Mouse (Mus musculus) intestine, embryonic 15.5 days (tissue): Measurements from ENCODE around the gene Kcnq5. TPM values are rescaled to one million over a fixed set of nuclear protein-coding genes. Genes with fewer than 3 reads are reported as not detected.
A peak's percentile ranks its signal among the peaks of the same experiment; 100 is the strongest.

Experiments used
- ATAC-seq: fragments of 200-750 bp; cut with Nextera tagmentation; 2 replicates; pipeline ENCODE4 v1.8.0; 2017; ENCODE audit warnings: moderate TSS enrichment, moderate library complexity
- H3K27ac ChIP-seq: fragments of 300-500 bp; sonication (generic); 2 replicates; pipeline ENCODE4 v1.5.1; 2015; ENCODE audit warnings: mild to moderate bottlenecking, inconsistent platforms
- H3K27me3 ChIP-seq: fragments of 300-500 bp; sonication (generic); replicated peaks from 2 replicates; pipeline ENCODE4 v1.6.1; 2015; ENCODE audit warnings: inconsistent platforms
- H3K36me3 ChIP-seq: fragments of 300-500 bp; sonication (generic); 2 replicates; pipeline ENCODE4 v1.6.1; 2015; ENCODE audit warnings: inconsistent platforms
- H3K4me1 ChIP-seq: fragments of 300-500 bp; sonication (generic); replicated peaks from 2 replicates; pipeline ENCODE4 v1.6.1; 2015; ENCODE audit warnings: inconsistent platforms
- H3K4me2 ChIP-seq: fragments of 300-500 bp; sonication (generic); replicated peaks from 2 replicates; pipeline ENCODE4 v1.6.1; 2015; ENCODE audit warnings: mild to moderate bottlenecking, inconsistent platforms
- H3K4me3 ChIP-seq: fragments of 300-500 bp; sonication (generic); replicated peaks from 2 replicates; pipeline ENCODE4 v1.5.1; 2015; ENCODE audit warnings: inconsistent platforms
- H3K9ac ChIP-seq: fragments of 300-500 bp; sonication (generic); 2 replicates; pipeline ENCODE4 v1.6.1; 2015; ENCODE audit warnings: inconsistent platforms
- H3K9me3 ChIP-seq: fragments of 300-500 bp; sonication (generic); 2 replicates; pipeline ENCODE4 v1.6.1; 2016; ENCODE audit warnings: inconsistent platforms
- WGBS: fragments of 180-500 bp; shearing (Covaris S2); methylation state at CpG from one replicate; pipeline ENCODE4 v1.1.7; 2015; 5-methylcytosine and 5-hydroxymethylcytosine counted together
- polyA plus RNA-seq: library from polyadenylated mRNA; unstranded; fragments of >200 nt; fragmentation: Nextera tagmentation; extraction: Ambion mirVana; gene quantifications from 2 replicates; pipeline ENCODE4 v1.2.1, GENCODE M21; 2015

Kcnq5 gene
- 1.5 and 1.8 TPM in 2 replicates for polyA plus RNA-seq

DNA sequence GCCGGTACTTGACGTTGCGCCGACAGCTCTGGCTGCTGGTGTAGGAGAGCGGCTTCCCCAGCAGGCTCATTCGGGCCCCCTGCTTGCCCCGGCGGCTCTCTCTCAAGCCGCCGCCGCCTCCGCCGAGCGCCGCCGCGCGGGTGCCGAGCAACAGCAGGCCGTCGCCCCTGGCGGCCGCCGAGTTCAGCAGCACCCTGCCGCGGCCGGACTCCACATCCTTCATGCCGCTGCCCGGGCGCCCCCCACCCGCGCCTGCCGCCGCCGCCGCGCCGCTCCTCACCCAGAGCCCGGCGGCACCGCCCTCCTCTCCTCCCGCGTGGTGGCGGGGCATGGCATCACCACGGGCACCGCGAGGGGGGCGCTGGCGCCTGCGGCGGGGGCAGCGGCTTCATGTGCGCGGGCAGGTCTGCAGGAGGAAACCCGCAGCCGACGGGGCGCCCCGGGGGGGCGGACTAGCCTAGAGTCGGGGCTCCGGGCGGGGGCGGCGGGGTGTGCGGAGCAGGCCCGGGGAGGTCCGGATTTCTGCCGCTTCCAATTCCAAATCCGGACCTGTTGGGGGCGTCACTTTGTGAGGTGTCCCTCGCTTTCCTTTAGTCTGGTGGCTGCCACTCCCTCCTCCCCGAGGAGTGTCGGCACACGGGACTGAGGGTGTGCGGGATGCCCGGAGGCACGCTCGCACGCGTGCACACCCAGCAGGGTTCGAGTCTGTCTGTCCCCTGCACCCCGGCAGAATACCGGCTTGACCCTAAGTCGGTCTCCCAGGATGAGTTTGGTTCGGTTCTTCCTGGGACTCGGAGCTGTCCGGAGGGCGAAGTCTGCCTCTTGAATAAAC lies at the start of gene Kcnq5:
TSS of gene Kcnq5 (minus strand) at position 692 of the 832 bp plus-strand sequence.
- WGBS: under 1% methylated on average over 83 of the region's 89 CpGs
- Histone ChIP-seq H3K9ac (peak within 1 kb of the TSS; percentile 56), H3K4me2 (peak within 1 kb of the TSS; percentile 98), H3K36me3 (no peaks in the 10 kb centered on the region), H3K9me3 (no peaks in the 10 kb centered on the region), H3K4me1 (peaks cover 13% of the 10 kb centered on the region), H3K27me3 (peaks cover 5% of the 10 kb centered on the region; the same call in 1 of the 2 replicates), H3K27ac (0 out of 2 replicates have a peak within 1 kb of the TSS, but pooled peaks have one; percentile 22), H3K4me3 (peak within 1 kb of the TSS; percentile 64)
- ATAC-seq: peak; percentile 85

GRCm38 (mm10) chr1:21979755-21980154 lies 18.0 kb upstream of the Kcnq5 start:
- no peak overlapping the region for H3K4me2 ChIP-seq
- H3K9me3 ChIP-seq: no peaks in the 10 kb centered on the region
- no peak overlapping the region for H3K27ac ChIP-seq
- no peak overlapping the region for H3K4me3 ChIP-seq
- no peaks in the 10 kb centered on the region for H3K36me3 ChIP-seq
- no peaks in the 10 kb centered on the region for H3K27me3 ChIP-seq
- H3K9ac ChIP-seq: no peak overlapping the region
- no peaks in the 10 kb centered on the region for H3K4me1 ChIP-seq
- ATAC-seq: no peak

DNA sequence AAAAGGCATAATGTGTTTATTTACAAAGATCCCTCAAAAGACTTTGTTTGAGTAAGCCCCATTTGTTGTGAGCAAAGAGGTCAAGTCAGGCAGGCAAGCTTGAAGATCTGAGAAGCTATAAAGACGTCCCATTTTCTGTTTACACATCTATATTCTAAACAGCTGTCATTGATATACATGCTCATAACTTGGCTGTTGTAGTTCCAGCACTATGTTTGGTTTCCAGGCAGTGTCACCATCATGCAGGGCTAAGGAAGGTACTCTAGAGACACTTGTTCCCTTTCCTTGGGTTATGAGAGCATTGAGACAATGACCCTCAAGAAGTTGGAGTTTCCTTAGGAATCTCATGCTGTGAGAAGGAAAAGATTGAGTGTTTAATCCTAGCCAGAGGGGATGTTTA lies 17.6 kb upstream of the Kcnq5 start:
- Histone ChIP-seq H3K4me3 (no peak overlapping the region), H3K4me2 (no peak overlapping the region), H3K36me3 (no peaks in the 10 kb centered on the region), H3K9me3 (no peaks in the 10 kb centered on the region), H3K27ac (no peak overlapping the region), H3K27me3 (no peaks in the 10 kb centered on the region), H3K4me1 (no peaks in the 10 kb centered on the region), H3K9ac (no peak overlapping the region)
- no peak for ATAC-seq
- 26% methylated on average over 1 of the region's 1 CpGs for WGBS

- Histone ChIP-seq H3K36me3 (no peaks in the 10 kb centered on the region), H3K27ac (no peak overlapping the region), H3K9ac (no peak overlapping the region), H3K4me1 (no peaks in the 10 kb centered on the region), H3K4me2 (no peak overlapping the region), H3K27me3 (no peaks in the 10 kb centered on the region), H3K4me3 (no peak overlapping the region), H3K9me3 (no peaks in the 10 kb centered on the region)
- WGBS: 83% methylated on average over 3 of the region's 3 CpGs
- no peak for ATAC-seq
These were observed 12.3 kb upstream of the Kcnq5 start for GRCm38 (mm10) chr1:21974040-21974439.

DNA sequence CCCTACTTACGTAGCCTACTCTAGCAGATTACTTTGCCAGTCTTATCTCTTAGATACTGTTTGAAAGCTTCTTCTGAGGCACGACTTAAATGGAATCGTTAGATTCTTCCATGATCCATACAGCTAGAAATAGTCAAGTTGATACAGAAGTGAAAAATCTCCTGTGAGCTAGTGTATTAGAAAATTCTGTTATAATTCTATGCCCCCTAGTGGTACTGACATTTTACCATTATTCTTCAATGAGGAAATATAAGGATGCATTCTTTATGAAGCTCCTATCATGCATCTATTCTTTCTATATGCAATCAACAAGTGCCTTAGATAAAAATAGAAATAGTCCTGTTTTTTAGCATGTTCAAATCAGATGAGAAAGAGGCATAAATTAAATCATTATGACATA lies 5.4 kb upstream of the Kcnq5 start:
- 60% methylated on average over 3 of the region's 3 CpGs for WGBS
- H3K9ac ChIP-seq: no peak overlapping the region
- no peak overlapping the region for H3K4me2 ChIP-seq
- ATAC-seq: no peak
- H3K36me3 ChIP-seq: no peaks in the 10 kb centered on the region
- H3K27me3 ChIP-seq: no peaks in the 10 kb centered on the region
- H3K9me3 ChIP-seq: no peaks in the 10 kb centered on the region
- no peak overlapping the region for H3K4me3 ChIP-seq
- H3K4me1 ChIP-seq: peaks cover 3% of the 10 kb centered on the region; the same call in 1 of the 2 replicates
- no peak overlapping the region for H3K27ac ChIP-seq

GRCm38 (mm10) chr1:21962896-21963864 lies 1.4 kb upstream of the Kcnq5 start:
- H3K4me2 ChIP-seq: no peak overlapping the region
- H3K36me3 ChIP-seq: no peaks in the 10 kb centered on the region
- H3K4me1 ChIP-seq: peaks cover 13% of the 10 kb centered on the region
- H3K27me3 ChIP-seq: peaks cover 5% of the 10 kb centered on the region; the same call in 1 of the 2 replicates
- no peak for ATAC-seq
- H3K9me3 ChIP-seq: no peaks in the 10 kb centered on the region
- H3K9ac ChIP-seq: no peak overlapping the region
- no peak overlapping the region for H3K27ac ChIP-seq
- H3K4me3 ChIP-seq: no peak overlapping the region
- 50% methylated on average over 16 of the region's 16 CpGs for WGBS

- Histone ChIP-seq H3K4me2 (peak overlapping the region; percentile 98), H3K4me3 (peak overlapping the region; percentile 64), H3K27ac (no peak overlapping the region), H3K9me3 (no peaks in the 10 kb centered on the region), H3K27me3 (peaks cover 5% of the 10 kb centered on the region; the same call in 1 of the 2 replicates), H3K9ac (peak overlapping the region; percentile 56), H3K36me3 (no peaks in the 10 kb centered on the region), H3K4me1 (peaks cover 13% of the 10 kb centered on the region)
- peak; percentile 26 for ATAC-seq
- 2% methylated on average over 19 of the region's 19 CpGs for WGBS
These were observed 335 bp upstream of the Kcnq5 start for GRCm38 (mm10) chr1:21962083-21962471.

DNA sequence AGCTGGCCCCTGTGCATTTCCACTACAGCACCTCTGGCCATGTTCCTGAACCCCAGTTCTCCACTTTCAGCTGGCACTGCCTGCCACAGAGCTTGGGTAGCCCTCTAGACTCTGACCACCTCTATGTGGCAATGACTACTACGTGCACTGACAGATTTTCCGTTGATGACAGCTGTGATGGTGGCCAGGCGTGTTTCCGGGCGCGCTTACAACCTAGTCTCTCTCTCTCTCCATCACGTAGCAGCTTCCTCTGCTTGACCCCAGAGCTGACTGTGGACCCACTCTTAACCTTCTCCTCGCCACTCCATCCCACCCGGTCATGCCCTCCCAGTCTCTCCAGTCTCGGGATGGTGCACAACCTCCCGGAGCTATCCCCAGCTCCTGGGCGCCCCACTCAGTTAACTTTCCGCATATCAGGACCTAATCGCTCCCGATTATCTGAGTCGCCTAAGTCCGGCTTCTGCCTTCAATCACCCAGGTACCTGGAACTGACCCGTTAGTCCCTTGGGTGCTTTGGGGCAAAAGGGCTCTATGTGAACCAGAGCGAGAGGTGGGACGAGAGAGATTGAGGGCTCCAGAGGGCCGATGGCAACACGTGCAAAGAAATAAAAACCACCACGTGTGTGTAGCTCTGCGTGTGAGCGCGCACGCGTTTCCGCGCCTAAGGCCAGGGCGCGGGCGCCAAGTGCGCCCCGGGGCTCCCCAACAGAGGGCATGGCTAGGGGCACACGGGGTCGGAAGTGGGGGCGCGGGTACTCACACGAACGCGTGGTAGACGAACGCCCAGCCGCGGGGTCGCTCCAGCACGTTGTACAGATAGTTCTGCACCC lies 1.1 kb downstream of the Kcnq5 start:
- 0 out of 2 replicates have a peak overlapping the region, but pooled peaks have one; percentile 22 for H3K27ac ChIP-seq
- peak; percentile 77 for ATAC-seq
- no peaks in the 10 kb centered on the region for H3K36me3 ChIP-seq
- H3K27me3 ChIP-seq: peaks cover 5% of the 10 kb centered on the region; the same call in 1 of the 2 replicates
- no peaks in the 10 kb centered on the region for H3K9me3 ChIP-seq
- H3K4me1 ChIP-seq: peaks cover 13% of the 10 kb centered on the region
- H3K4me2 ChIP-seq: peak overlapping the region; percentile 98
- WGBS: under 1% methylated on average over 48 of the region's 48 CpGs
- peak overlapping the region; percentile 56 for H3K9ac ChIP-seq
- peak overlapping the region; percentile 64 for H3K4me3 ChIP-seq

DNA sequence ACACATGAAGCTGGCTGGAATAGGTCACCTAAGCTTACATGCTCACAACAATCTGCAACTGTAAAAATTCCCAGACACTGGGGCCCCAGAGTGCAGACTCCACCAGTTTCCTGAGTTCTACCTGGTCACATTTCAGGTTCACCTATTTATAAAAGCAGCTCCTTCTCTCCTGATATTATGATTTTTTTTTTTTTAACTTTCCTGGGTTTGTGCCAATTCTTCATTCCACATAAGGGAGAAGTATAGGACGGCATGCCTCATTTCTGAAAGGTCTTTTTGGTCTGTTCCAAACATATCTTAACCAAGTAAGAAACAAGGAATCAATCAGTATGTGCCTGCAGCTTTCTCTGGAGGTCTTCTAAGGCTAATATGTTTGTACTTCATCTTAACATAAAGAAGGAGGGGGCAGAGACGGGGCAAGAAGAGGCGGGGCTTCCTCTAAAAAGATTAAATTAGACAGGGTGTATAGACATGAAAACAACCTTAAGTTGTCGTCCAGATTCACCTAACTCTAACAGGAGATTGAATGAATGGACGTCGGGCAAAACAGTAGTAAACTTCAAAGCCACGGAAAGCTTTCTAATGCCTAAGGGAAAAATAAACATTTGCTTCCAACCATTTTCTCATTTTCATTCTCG lies 2.0 kb downstream of the Kcnq5 start:
- Histone ChIP-seq H3K4me3 (peak overlapping the region; percentile 64), H3K4me1 (peaks cover 13% of the 10 kb centered on the region), H3K36me3 (no peaks in the 10 kb centered on the region), H3K27me3 (peaks cover 5% of the 10 kb centered on the region; the same call in 1 of the 2 replicates), H3K9ac (no peak overlapping the region), H3K4me2 (peak overlapping the region; percentile 98), H3K27ac (no peak overlapping the region), H3K9me3 (no peaks in the 10 kb centered on the region)
- WGBS: 14% methylated on average over 8 of the region's 8 CpGs
- no peak for ATAC-seq

GRCm38 (mm10) chr1:21958013-21958412 lies 3.7 kb downstream of the Kcnq5 start:
- Histone ChIP-seq H3K36me3 (no peaks in the 10 kb centered on the region), H3K4me2 (no peak overlapping the region), H3K4me3 (no peak overlapping the region), H3K9ac (no peak overlapping the region), H3K27ac (no peak overlapping the region), H3K9me3 (no peaks in the 10 kb centered on the region), H3K4me1 (peaks cover 13% of the 10 kb centered on the region), H3K27me3 (peaks cover 5% of the 10 kb centered on the region; the same call in 1 of the 2 replicates)
- WGBS: 32% methylated on average over 4 of the region's 4 CpGs
- ATAC-seq: no peak

DNA sequence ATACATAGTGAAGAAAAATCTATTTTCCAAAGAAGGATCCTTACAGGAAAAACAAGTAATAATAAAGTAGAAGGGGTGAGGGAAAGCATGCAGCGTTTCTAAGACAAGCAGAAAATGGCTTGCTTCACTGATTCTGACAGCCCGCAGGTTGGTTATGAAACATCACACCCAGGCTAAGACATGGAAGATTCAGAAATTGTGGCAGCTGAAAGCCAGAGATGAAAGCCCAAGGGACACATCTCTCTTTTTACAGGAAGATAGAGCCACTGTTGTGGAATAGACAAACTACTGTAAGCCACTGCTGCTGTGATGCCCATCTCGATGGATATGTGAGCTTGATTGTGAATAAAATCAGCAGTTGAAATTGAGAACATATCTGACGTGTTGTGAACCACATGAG lies 20.9 kb downstream of the Kcnq5 start:
- no peak for ATAC-seq
- Histone ChIP-seq H3K36me3 (no peaks in the 10 kb centered on the region), H3K4me2 (no peak overlapping the region), H3K4me1 (no peaks in the 10 kb centered on the region), H3K27me3 (no peaks in the 10 kb centered on the region), H3K9ac (no peak overlapping the region), H3K27ac (no peak overlapping the region), H3K9me3 (no peaks in the 10 kb centered on the region), H3K4me3 (no peak overlapping the region)
- 79% methylated on average over 4 of the region's 4 CpGs for WGBS
